Mouse (Mus musculus) small intestine, adult 2 months (tissue): ENCODE data around the gene Gnat1. TPM values are rescaled to one million over a fixed set of nuclear protein-coding genes. Genes with fewer than 3 reads are reported as not detected.

Experiments
- H3K27ac ChIP-seq: fragments of 200-500 bp; 2 replicates; pipeline ENCODE4 v1.5.1; 2012; ENCODE audit warnings: low read depth, low read length, control low read depth, inconsistent platforms; ENCODE audit not compliant: insufficient read depth
- H3K27me3 ChIP-seq: fragments of 200-500 bp; 2 replicates; pipeline ENCODE4 v1.6.1; 2012; ENCODE audit warnings: mild to moderate bottlenecking, moderate library complexity, low read length, inconsistent platforms; ENCODE audit not compliant: control insufficient read depth, insufficient read depth
- H3K36me3 ChIP-seq: fragments of 200-500 bp; 2 replicates; pipeline ENCODE4 v1.6.1; 2012; ENCODE audit warnings: mild to moderate bottlenecking, low read length, control low read depth, inconsistent platforms; ENCODE audit not compliant: control insufficient read depth, insufficient read depth
- H3K4me1 ChIP-seq: fragments of 200-500 bp; 2 replicates; pipeline ENCODE4 v1.6.1; 2012; ENCODE audit warnings: low read length, inconsistent platforms, mixed read lengths; ENCODE audit not compliant: control insufficient read depth, insufficient read depth, insufficient read length
- H3K4me3 ChIP-seq: fragments of 200-500 bp; 2 replicates; pipeline ENCODE4 v1.5.1; 2012; ENCODE audit warnings: low read depth, mild to moderate bottlenecking, control low read depth, inconsistent platforms, low read length, moderate library complexity
- CTCF ChIP-seq: fragments of 200-500 bp; IDR thresholded peaks from 2 replicates; pipeline ENCODE4 v1.5.1; 2012; ENCODE audit warnings: low read depth, mild to moderate bottlenecking, control low read depth, inconsistent platforms, low read length, moderate library complexity, mixed read lengths; ENCODE audit not compliant: insufficient replicate concordance, insufficient read length; ENCODE audit errors: extremely low read depth
- POLR2A ChIP-seq: fragments of 200-500 bp; IDR thresholded peaks from 2 replicates; pipeline ENCODE4 v1.6.1; 2012; ENCODE audit warnings: low read depth, mild to moderate bottlenecking, control low read depth, inconsistent platforms, low read length, moderate library complexity
- WGBS: fragments of 180-500 bp; shearing (Covaris S2); methylation state at CpG from one replicate; pipeline ENCODE4 v1.1.7; 2018; 5-methylcytosine and 5-hydroxymethylcytosine counted together
- polyA plus RNA-seq: library from polyadenylated mRNA; depleted of rRNA; stranded (reverse); fragments of >200 nt; gene quantifications from 2 replicates; pipeline ENCODE4 v1.2.3, GENCODE M21; 2012

Gene Gnat1
- polyA plus RNA-seq, 1 experiment, result 0.13 TPM

DNA sequence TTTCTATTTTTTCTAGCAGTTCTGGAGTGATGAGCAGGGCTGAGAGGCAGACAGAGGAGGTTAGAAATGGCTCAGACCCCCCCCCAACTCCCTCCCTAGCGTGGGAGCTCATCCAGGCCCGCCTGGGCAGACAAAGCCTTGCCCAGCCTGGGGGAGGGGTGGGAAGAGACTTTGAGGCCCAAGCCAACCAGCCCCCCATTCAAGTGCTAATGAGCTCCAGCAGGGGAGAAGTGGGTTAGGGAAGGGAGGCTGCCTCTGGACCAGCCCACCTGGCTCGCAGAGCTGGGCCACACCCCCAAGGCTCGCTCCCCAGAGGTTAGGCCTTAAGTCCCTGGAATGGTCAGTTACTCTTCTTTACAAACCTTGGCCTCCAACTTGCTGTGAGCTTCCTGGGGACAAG is 48.9 kb downstream of the Gnat1 start:
- no peaks in the 10 kb centered on the region for H3K27me3 ChIP-seq
- TF ChIP-seq POLR2A, result no peak
- TF ChIP-seq CTCF, result no peak
- H3K27ac ChIP-seq, result no peak overlapping the region
- H3K36me3 ChIP-seq, result peaks cover 2% of the 10 kb centered on the region; the same call in 1 of the 2 replicates
- H3K4me1 ChIP-seq, result peaks cover 47% of the 10 kb centered on the region
- no peak overlapping the region for H3K4me3 ChIP-seq
- 59% methylated on average over 4 of the region's 4 CpGs for WGBS

DNA sequence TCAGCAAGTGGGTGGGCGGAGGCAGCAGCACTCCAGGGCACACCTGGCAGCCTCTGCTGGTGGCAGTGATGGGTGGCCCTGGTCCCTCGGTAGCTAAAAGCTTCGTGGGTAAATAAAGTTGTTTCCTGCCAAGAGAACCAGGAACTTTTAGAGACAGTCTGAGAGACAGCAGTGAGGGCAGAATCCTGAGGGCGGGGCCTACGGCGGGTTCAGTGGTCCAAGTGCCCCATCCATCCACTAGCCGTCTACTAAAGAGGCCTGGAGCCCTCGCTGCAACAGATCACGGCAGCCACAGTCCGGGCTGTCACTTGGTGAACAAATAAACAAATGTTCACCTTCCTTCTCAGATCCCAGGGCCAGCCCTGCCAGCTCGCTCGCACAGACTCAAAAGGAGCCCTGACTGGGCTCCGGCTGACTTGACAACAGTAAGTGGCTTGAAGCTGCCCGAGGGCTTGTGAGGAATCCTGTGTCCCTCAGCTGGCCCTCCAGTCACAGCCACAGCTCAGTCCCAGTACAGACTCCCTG is 49.5 kb downstream of the Gnat1 start:
- TF ChIP-seq POLR2A (no peak), CTCF (no peak)
- H3K4me1 ChIP-seq, result peaks cover 50% of the 10 kb centered on the region

DNA sequence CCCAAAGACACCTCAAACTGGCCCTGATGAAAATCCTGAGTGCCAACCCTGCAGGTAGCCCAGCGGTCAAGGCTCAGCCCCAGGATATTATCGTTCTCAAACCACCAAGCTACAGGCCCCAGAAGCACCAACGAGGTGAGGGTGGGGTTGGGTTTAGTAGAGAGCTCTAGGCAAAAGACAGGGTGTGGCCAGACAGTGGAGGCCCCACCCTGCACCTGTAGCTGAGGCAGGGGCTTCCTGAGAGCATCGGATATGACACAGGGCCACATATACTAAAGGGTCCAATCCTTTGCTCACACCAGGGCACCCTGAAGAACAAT is 50.1 kb downstream of the Gnat1 start:
- no peaks in the 10 kb centered on the region for H3K27me3 ChIP-seq
- peaks cover 55% of the 10 kb centered on the region for H3K4me1 ChIP-seq
- peaks cover 4% of the 10 kb centered on the region for H3K36me3 ChIP-seq
- TF ChIP-seq CTCF (no peak), POLR2A (no peak)
- 26% methylated on average over 4 of the region's 4 CpGs for WGBS
- H3K4me3 ChIP-seq, result peak overlapping the region; percentile 24; the same call in 1 of the 2 replicates
- H3K27ac ChIP-seq, result peak overlapping the region; percentile 54

More for the DNA sequence above, 49.5 kb downstream of the Gnat1 start:
- Histone ChIP-seq H3K27ac (peak overlapping the region; percentile 29; the same call in 1 of the 2 replicates), H3K36me3 (peaks cover 4% of the 10 kb centered on the region), H3K27me3 (no peaks in the 10 kb centered on the region), H3K4me3 (peak overlapping the region; percentile 16)
- 23% methylated on average over 14 of the region's 14 CpGs for WGBS

DNA sequence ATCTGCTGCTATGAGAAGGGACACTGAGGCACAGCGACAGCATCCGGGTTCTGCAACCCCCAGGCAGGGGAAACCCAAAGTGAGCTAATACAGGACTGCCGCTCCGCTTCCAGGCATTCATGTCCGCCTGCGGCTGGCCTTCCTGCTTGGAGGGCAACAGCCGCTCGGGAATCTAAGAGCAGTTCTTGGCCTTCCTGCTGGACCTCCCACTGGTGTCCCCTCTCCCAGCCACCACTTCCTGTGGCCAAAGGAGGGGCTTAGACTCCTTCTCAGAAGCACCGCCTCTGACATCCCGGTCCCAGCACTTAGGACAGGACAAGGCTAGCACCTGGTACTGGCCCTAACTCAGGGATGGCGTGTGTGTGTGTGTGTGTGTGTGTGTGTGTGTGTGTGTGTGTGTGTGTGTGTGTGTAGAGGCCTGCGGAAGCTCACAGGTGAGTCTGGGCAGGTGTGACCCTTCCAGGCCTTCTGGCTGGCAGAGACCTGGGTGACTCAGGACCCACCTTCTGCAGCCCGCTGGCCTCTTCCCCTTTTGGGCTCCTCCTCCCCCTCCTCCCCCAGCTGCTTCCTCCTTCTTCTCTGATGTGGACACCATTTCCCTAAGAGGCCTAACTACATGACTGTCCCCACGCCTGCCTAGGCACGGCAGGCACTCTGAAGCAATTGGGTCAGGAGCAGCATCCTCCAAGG is 50.6 kb downstream of the Gnat1 start:
- 66% methylated on average over 14 of the region's 15 CpGs for WGBS
- Histone ChIP-seq H3K36me3 (peaks cover 4% of the 10 kb centered on the region), H3K4me1 (peaks cover 59% of the 10 kb centered on the region), H3K27me3 (no peaks in the 10 kb centered on the region), H3K27ac (peak overlapping the region; percentile 54), H3K4me3 (peak overlapping the region; percentile 24)
- TF ChIP-seq CTCF (no peak), POLR2A (no peak)

DNA sequence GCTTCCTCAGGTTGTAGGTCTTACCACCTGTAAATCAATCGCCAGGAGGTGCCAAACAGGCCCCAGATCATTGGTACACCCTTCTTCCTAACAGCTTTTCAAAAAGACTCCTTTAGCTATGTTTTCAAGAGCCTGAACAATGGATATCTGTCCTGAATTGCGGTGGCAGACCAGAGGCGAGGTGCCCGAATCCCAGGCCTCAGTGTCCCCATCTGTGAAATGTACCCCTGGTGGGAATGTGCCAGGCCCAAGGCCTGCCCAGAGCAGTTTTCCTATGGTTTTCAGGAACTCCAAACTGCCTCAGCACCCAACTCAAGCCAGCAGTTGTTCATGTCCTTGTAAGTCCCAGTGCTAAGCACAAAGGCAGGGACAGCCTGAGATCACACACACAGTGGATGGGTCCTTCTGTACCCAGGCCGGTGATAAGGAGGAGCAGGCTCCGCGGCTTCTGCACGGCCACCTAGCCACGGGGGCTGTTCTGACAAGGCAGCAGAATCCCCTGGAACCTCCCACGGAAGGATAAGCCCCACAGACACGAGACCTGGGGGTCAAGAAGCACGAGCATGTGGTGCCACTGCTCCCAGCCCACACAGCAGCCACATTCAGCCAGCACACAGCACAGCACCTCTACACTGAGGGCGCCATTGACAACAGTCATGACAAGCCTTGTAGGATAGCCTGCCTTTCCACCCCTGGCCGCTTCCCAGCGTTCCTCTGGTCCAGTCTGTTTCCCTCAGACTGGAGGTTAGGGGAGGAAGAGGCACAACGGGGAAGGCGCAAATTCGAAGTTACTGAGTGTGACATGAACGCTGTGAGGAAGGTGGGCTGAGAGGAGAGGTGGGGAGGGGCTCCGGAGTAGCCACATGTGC is 51.9 kb downstream of the Gnat1 start:
- H3K4me3 ChIP-seq, result no peak overlapping the region
- H3K27ac ChIP-seq, result peak overlapping the region; percentile 27
- 73% methylated on average over 20 of the region's 20 CpGs for WGBS
- H3K36me3 ChIP-seq, result peaks cover 4% of the 10 kb centered on the region
- H3K27me3 ChIP-seq, result no peaks in the 10 kb centered on the region
- H3K4me1 ChIP-seq, result peaks cover 59% of the 10 kb centered on the region
- no peak for TF ChIP-seq CTCF
- TF ChIP-seq POLR2A, result no peak

DNA sequence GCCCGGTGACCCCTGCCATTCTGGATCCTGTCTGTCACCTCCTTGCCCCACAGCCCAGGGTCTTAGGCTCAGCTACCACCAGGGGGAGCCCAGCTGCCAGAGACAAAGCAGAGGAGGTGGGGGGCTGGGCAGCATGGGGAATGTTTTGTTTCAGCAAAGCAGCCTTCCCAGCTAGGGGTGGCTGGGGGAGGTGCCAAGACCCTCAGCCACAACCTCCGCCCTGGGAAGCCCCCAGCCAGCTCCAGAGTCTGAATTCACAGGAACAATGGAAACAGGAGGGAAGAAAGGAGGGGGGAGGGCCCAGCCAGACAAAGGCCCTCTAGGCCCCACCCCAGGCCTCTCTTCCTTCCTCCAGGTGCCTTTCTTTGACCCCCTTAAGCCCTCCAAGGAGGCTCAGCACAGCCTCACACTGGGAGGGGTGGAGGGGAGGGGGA is 52.7 kb downstream of the Gnat1 start:
- Histone ChIP-seq H3K36me3 (peaks cover 4% of the 10 kb centered on the region), H3K4me1 (peaks cover 53% of the 10 kb centered on the region), H3K4me3 (0 out of 2 replicates have a peak overlapping the region, but pooled peaks have one; percentile 1)

DNA sequence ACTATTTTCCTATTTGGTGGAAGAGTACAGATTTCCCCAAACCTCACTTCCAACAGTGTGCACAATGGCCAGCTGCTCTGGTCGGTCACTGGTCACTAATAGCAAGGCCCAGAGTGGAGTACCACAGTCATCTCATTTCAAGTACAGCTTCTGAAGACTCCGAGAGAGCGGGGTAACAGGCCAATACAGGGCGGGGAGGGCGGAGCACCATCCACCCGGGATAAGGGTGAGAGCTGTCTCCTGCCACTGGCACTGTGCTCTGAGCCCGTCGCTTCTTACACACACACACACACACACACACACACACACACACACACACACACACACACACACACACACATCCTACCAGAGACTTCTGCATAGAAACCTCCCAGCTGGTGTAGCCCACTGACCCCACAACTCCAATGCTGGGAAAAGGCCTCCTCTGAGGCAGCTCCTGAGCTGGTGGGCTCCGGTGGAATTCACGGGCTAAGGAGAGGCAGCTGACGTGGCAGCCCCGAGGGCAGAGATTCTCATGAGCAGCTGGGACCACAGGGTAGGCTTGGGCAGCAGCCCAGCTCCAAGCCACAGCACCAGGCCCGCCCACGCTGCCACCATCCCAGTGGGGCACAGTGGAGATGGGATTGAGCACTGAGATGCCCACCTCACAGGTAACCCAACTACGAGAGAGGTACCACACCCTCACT is 53.2 kb downstream of the Gnat1 start:
- peaks cover 51% of the 10 kb centered on the region for H3K4me1 ChIP-seq
- peaks cover 4% of the 10 kb centered on the region for H3K36me3 ChIP-seq
- 58% methylated on average over 15 of the region's 15 CpGs for WGBS
- 0 out of 2 replicates have a peak overlapping the region, but pooled peaks have one; percentile 1 for H3K4me3 ChIP-seq
- TF ChIP-seq CTCF (no peak), POLR2A (no peak)
- H3K27me3 ChIP-seq, result no peaks in the 10 kb centered on the region
- no peak overlapping the region for H3K27ac ChIP-seq

More for the DNA sequence above, 52.7 kb downstream of the Gnat1 start:
- no peaks in the 10 kb centered on the region for H3K27me3 ChIP-seq
- H3K27ac ChIP-seq, result 0 out of 2 replicates have a peak overlapping the region, but pooled peaks have one; percentile 5
- 23% methylated on average over 2 of the region's 2 CpGs for WGBS
- no peak; the same call in 1 of the 2 replicates for TF ChIP-seq POLR2A
- peak; percentile 62; the same call in 1 of the 2 replicates for TF ChIP-seq CTCF
